Mouse (Mus musculus): ENCODE measurements at regions not wholly inside any gene's neighbourhood (a gene's known extent, or its start where the extent isn't known, plus 50 kb on each side); places are given as distances from the start of the nearest gene placed in this dataset.
"Not testable (repeated sequence)": the region's sequence is repeated elsewhere in the genome, so short reads cannot be mapped to it uniquely, and the experiment has no call there.

- H3K4me3 ChIP-seq = no peak overlapping the region
- no peaks in the 10 kb centered on the region for H3K36me3 ChIP-seq (ENCODE audit: control insufficient read depth, insufficient read depth, low read length)
- DNase-seq = no peak
- intact Hi-C loops (cut with DNase I) = no loop called here
- H3K27ac ChIP-seq = no peak overlapping the region
- no peak for TF ChIP-seq CTCF (IDR thresholded peaks at IDR 0.05)
- no peak for TF ChIP-seq EP300 (IDR thresholded peaks at IDR 0.05; ENCODE audit: insufficient read depth, low read depth, low read length)
- TF ChIP-seq POLR2A (IDR thresholded peaks at IDR 0.05; ENCODE audit: insufficient read depth, low read depth, low read length) = no peak
- H3K27me3 ChIP-seq (ENCODE audit: control insufficient read depth, insufficient read depth, low read length) = no peaks in the 10 kb centered on the region
- no peak overlapping the region for H3K9ac ChIP-seq (ENCODE audit: low read depth, low read length)
- H3K79me2 ChIP-seq (replicated peaks; ENCODE audit: control insufficient read depth, insufficient read depth, low read length) = no peaks in the 10 kb centered on the region
- no peaks in the 10 kb centered on the region for H3K4me1 ChIP-seq (ENCODE audit: control insufficient read depth, insufficient read depth, low read length)
Observed at GRCm38 (mm10) chr12:45476881-45477280, 402.4 kb upstream of the Stxbp6 start.

- no peaks in the 10 kb centered on the region for H3K36me3 ChIP-seq (ENCODE audit: control insufficient read depth, insufficient read depth, low read length)
- no peaks in the 10 kb centered on the region for H3K79me2 ChIP-seq (replicated peaks; ENCODE audit: control insufficient read depth, insufficient read depth, low read length)
- H3K4me3 ChIP-seq = no peak overlapping the region
- H3K27ac ChIP-seq = no peak overlapping the region
- no peak for DNase-seq
- TF ChIP-seq EP300 (IDR thresholded peaks at IDR 0.05; ENCODE audit: insufficient read depth, low read depth, low read length) (no peak), CTCF (IDR thresholded peaks at IDR 0.05) (no peak), POLR2A (IDR thresholded peaks at IDR 0.05; ENCODE audit: insufficient read depth, low read depth, low read length) (no peak)
- no peaks in the 10 kb centered on the region for H3K4me1 ChIP-seq (ENCODE audit: control insufficient read depth, insufficient read depth, low read length)
- H3K9ac ChIP-seq (ENCODE audit: low read depth, low read length) = no peak overlapping the region
- 48% methylated on average over 3 of the region's 3 CpGs for WGBS
- H3K27me3 ChIP-seq (ENCODE audit: control insufficient read depth, insufficient read depth, low read length) = no peaks in the 10 kb centered on the region
- intact Hi-C loops (cut with DNase I) = no loop called here
Observed at GRCm38 (mm10) chr12:45468093-45468492, 393.6 kb upstream of the Stxbp6 start.

- intact Hi-C loops (cut with DNase I) = no loop called here
- DNase-seq = no peak
Observed at GRCm38 (mm10) chr12:45467058-45467457, 392.5 kb upstream of the Stxbp6 start.

GRCm38 (mm10) chr12:45466066-45466465 lies 391.6 kb upstream of the Stxbp6 start:
- H3K36me3 ChIP-seq (ENCODE audit: control insufficient read depth, insufficient read depth, low read length) = no peaks in the 10 kb centered on the region
- no peak overlapping the region for H3K27ac ChIP-seq
- H3K4me3 ChIP-seq = no peak overlapping the region
- H3K79me2 ChIP-seq (replicated peaks; ENCODE audit: control insufficient read depth, insufficient read depth, low read length) = no peaks in the 10 kb centered on the region
- no peak overlapping the region for H3K9ac ChIP-seq (ENCODE audit: low read depth, low read length)
- no peaks in the 10 kb centered on the region for H3K27me3 ChIP-seq (ENCODE audit: control insufficient read depth, insufficient read depth, low read length)
- no peak for DNase-seq
- no peak for TF ChIP-seq CTCF (IDR thresholded peaks at IDR 0.05)
- no peak for TF ChIP-seq POLR2A (IDR thresholded peaks at IDR 0.05; ENCODE audit: insufficient read depth, low read depth, low read length)
- TF ChIP-seq EP300 (IDR thresholded peaks at IDR 0.05; ENCODE audit: insufficient read depth, low read depth, low read length) = no peak
- intact Hi-C loops (cut with DNase I) = no loop called here
- H3K4me1 ChIP-seq (ENCODE audit: control insufficient read depth, insufficient read depth, low read length) = no peaks in the 10 kb centered on the region
- WGBS = 66% methylated on average over 3 of the region's 3 CpGs

More at GRCm38 (mm10) chr12:45467058-45467457, 392.5 kb upstream of the Stxbp6 start:
- H3K27ac ChIP-seq = no peak overlapping the region
- no peaks in the 10 kb centered on the region for H3K79me2 ChIP-seq (replicated peaks; ENCODE audit: control insufficient read depth, insufficient read depth, low read length)
- 27% methylated on average over 2 of the region's 2 CpGs for WGBS
- no peaks in the 10 kb centered on the region for H3K27me3 ChIP-seq (ENCODE audit: control insufficient read depth, insufficient read depth, low read length)
- no peak for TF ChIP-seq POLR2A (IDR thresholded peaks at IDR 0.05; ENCODE audit: insufficient read depth, low read depth, low read length)
- TF ChIP-seq EP300 (IDR thresholded peaks at IDR 0.05; ENCODE audit: insufficient read depth, low read depth, low read length) = no peak
- TF ChIP-seq CTCF (IDR thresholded peaks at IDR 0.05) = no peak
- H3K9ac ChIP-seq (ENCODE audit: low read depth, low read length) = no peak overlapping the region
- H3K36me3 ChIP-seq (ENCODE audit: control insufficient read depth, insufficient read depth, low read length) = no peaks in the 10 kb centered on the region
- no peak overlapping the region for H3K4me3 ChIP-seq
- no peaks in the 10 kb centered on the region for H3K4me1 ChIP-seq (ENCODE audit: control insufficient read depth, insufficient read depth, low read length)

GRCm38 (mm10) chr12:45464952-45465351 lies 390.4 kb upstream of the Stxbp6 start:
- DNase-seq = no peak
- no peaks in the 10 kb centered on the region for H3K36me3 ChIP-seq (ENCODE audit: control insufficient read depth, insufficient read depth, low read length)
- TF ChIP-seq CTCF (IDR thresholded peaks at IDR 0.05) (no peak), EP300 (IDR thresholded peaks at IDR 0.05; ENCODE audit: insufficient read depth, low read depth, low read length) (no peak), POLR2A (IDR thresholded peaks at IDR 0.05; ENCODE audit: insufficient read depth, low read depth, low read length) (no peak)
- H3K4me1 ChIP-seq (ENCODE audit: control insufficient read depth, insufficient read depth, low read length) = no peaks in the 10 kb centered on the region
- no peak overlapping the region for H3K27ac ChIP-seq
- H3K9ac ChIP-seq (ENCODE audit: low read depth, low read length) = no peak overlapping the region
- no peaks in the 10 kb centered on the region for H3K79me2 ChIP-seq (replicated peaks; ENCODE audit: control insufficient read depth, insufficient read depth, low read length)
- no peak overlapping the region for H3K4me3 ChIP-seq
- intact Hi-C loops (cut with DNase I) = no loop called here
- WGBS = 65% methylated on average over 2 of the region's 2 CpGs
- no peaks in the 10 kb centered on the region for H3K27me3 ChIP-seq (ENCODE audit: control insufficient read depth, insufficient read depth, low read length)

GRCm38 (mm10) chr12:45458746-45459145 lies 384.2 kb upstream of the Stxbp6 start:
- 66% methylated on average over 8 of the region's 8 CpGs for WGBS
- H3K79me2 ChIP-seq (replicated peaks; ENCODE audit: control insufficient read depth, insufficient read depth, low read length); H3K4me3 ChIP-seq; H3K36me3 ChIP-seq (ENCODE audit: control insufficient read depth, insufficient read depth, low read length); H3K27me3 ChIP-seq (ENCODE audit: control insufficient read depth, insufficient read depth, low read length); H3K9ac ChIP-seq (ENCODE audit: low read depth, low read length); H3K27ac ChIP-seq; H3K4me1 ChIP-seq (ENCODE audit: control insufficient read depth, insufficient read depth, low read length); intact Hi-C loops (cut with DNase I); DNase-seq: not testable (repeated sequence)

Measured in heart, adult 2 months (tissue).